Mouse (Mus musculus) forebrain, postnatal 0 days (tissue): Measurements from ENCODE around the gene Ildr1. TPM values are rescaled to one million over a fixed set of nuclear protein-coding genes. Genes with fewer than 3 reads are reported as not detected.

Source experiments
- ATAC-seq: fragments of 200-750 bp; cut with Nextera tagmentation; 2 replicates; pipeline ENCODE4 v1.8.0; 2017; ENCODE audit warnings: mild to moderate bottlenecking, moderate library complexity
- DNase-seq: peaks from one replicate; pipeline ENCODE4 v3.0.0-alpha.2; 2015
- H3K27ac ChIP-seq: fragments of 300-500 bp; sonication (generic); 2 replicates; pipeline ENCODE4 v1.5.1; 2014; ENCODE audit warnings: low read depth, mild to moderate bottlenecking, antibody characterized with exemption, low read length, moderate library complexity, mixed read lengths
- H3K27me3 ChIP-seq: fragments of 300-500 bp; sonication (generic); 2 replicates; pipeline ENCODE4 v1.6.1; 2014; ENCODE audit warnings: mild to moderate bottlenecking, low read length, mixed read lengths; ENCODE audit not compliant: insufficient read depth
- H3K36me3 ChIP-seq: fragments of 300-500 bp; sonication (generic); 2 replicates; pipeline ENCODE4 v1.6.1; 2014; ENCODE audit warnings: mild to moderate bottlenecking, moderate library complexity; ENCODE audit not compliant: insufficient read depth
- H3K4me1 ChIP-seq: fragments of 300-500 bp; sonication (generic); 2 replicates; pipeline ENCODE4 v1.6.1; 2014; ENCODE audit warnings: antibody characterized with exemption; ENCODE audit not compliant: insufficient read depth
- H3K4me2 ChIP-seq: fragments of 300-500 bp; sonication (generic); 2 replicates; pipeline ENCODE4 v1.6.1; 2014; ENCODE audit warnings: low read depth, mild to moderate bottlenecking, moderate library complexity
- H3K4me3 ChIP-seq: fragments of 300-500 bp; sonication (generic); 2 replicates; pipeline ENCODE4 v1.5.1; 2014; ENCODE audit warnings: low read depth, low read length, mixed read lengths
- H3K9ac ChIP-seq: fragments of 300-500 bp; sonication (generic); 2 replicates; pipeline ENCODE4 v1.6.1; 2014; ENCODE audit warnings: mild to moderate bottlenecking
- H3K9me3 ChIP-seq: fragments of 300-500 bp; sonication (generic); 2 replicates; pipeline ENCODE4 v1.6.1; 2016; ENCODE audit warnings: low read length
- CTCF ChIP-seq: sonication (generic); IDR thresholded peaks from 2 replicates; pipeline ENCODE4 v1.5.1; 2016; ENCODE audit warnings: antibody characterized with exemption, control low read depth, low read depth
- whole genome bisulfite sequencing: fragments of 180-500 bp; shearing (Covaris S2); extraction: QIAGEN DNeasy Blood & Tissue Kit; methylation state at CpG from one replicate; pipeline ENCODE4 v1.1.7; 2014; 5-methylcytosine and 5-hydroxymethylcytosine counted together
- polyA plus RNA-seq: library from polyadenylated mRNA; unstranded; fragments of >200 nt; fragmentation: Nextera tagmentation; extraction: Ambion mirVana; gene quantifications from 2 replicates; pipeline ENCODE4 v1.2.1, GENCODE M21; 2015
- total RNA-seq: library from RNA; depleted of rRNA; stranded (reverse); fragments of >200 nt; gene quantifications from 2 replicates; pipeline ENCODE4 v1.2.3, GENCODE M21; 2014; rRNA removed

The Ildr1 gene
- 0.31 and 0.76 TPM in 2 replicates for total RNA-seq
- 0.43 and 1.1 TPM in 2 replicates for polyA plus RNA-seq

DNA sequence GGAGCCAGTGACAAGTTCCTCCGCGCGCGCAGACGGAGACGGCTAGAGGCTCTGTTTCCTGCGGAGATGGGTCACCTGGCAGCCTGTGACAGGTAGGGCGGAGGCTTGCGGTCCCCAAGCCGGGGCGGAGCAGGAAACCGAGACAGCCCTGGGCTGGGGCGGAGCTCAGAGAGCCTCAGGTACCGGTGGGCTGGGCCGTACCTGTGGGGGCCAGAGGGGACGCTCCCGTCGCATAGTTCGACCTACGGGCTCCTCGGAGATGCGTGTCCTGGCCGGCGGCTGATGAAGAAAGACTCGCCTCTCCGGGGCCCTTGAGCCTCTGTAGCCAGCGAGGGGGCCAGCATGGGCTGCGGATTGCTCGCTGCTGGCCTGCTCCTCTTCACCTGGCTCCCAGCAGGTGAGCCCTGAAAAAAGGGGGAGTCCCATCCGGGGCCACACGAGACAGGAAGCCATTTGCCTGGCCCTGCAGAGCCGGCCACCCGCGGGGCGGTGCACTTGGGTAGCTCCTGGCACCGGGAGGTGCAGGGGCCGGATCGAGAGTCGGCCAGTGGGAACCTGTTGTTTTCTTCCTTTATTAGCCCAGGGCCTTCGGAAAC, at the start of gene Ildr1:
Ildr1 (plus strand) TSS at position 161 of the 596 bp plus-strand sequence.
- no peak for DNase-seq
- Histone ChIP-seq H3K4me3 (peak within 1 kb of the TSS; percentile 38), H3K27me3 (0 out of 2 replicates have a peak, but pooled peaks cover 5% of the 10 kb centered on the region), H3K36me3 (no peaks in the 10 kb centered on the region), H3K4me2 (peak within 1 kb of the TSS; percentile 70), H3K4me1 (peaks cover 7% of the 10 kb centered on the region; the same call in 1 of the 2 replicates), H3K9ac (peak within 1 kb of the TSS; percentile 41), H3K27ac (no peak within 1 kb of the TSS), H3K9me3 (no peaks in the 10 kb centered on the region)
- no peak for TF ChIP-seq CTCF
- ATAC-seq, result 0 out of 2 replicates have a peak, but pooled peaks have one; percentile 34
- 3% methylated on average over 40 of the region's 40 CpGs for WGBS

DNA sequence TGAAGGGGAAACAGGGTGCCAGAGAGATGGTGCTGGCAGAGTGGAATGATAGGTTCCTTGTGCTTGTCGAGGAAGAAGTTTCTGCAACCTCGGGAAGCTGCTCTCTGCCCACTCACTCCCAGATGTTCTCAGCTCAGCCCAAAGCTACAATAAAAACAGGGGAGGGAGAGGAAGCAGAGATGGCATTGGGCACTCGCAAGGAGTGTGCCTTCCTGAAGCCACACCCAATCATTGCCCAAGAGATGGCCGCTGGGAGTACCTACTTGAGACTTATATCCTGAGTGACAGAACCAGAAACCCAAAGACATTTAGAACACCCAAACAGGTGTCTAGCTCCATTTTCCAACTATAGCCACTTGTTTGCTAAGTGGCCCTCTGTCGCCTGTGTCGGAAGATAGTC, 48.7 kb upstream of the Ildr1 start:
- H3K4me1 ChIP-seq, result no peaks in the 10 kb centered on the region
- H3K36me3 ChIP-seq, result no peaks in the 10 kb centered on the region
- DNase-seq (no peak), ATAC-seq (no peak)
- H3K27ac ChIP-seq, result no peak overlapping the region
- H3K27me3 ChIP-seq, result no peaks in the 10 kb centered on the region
- 89% methylated on average over 6 of the region's 6 CpGs for WGBS
- H3K9me3 ChIP-seq, result no peaks in the 10 kb centered on the region
- H3K4me3 ChIP-seq, result no peak overlapping the region
- H3K4me2 ChIP-seq, result no peak overlapping the region
- H3K9ac ChIP-seq, result no peak overlapping the region
- TF ChIP-seq CTCF, result no peak

DNA sequence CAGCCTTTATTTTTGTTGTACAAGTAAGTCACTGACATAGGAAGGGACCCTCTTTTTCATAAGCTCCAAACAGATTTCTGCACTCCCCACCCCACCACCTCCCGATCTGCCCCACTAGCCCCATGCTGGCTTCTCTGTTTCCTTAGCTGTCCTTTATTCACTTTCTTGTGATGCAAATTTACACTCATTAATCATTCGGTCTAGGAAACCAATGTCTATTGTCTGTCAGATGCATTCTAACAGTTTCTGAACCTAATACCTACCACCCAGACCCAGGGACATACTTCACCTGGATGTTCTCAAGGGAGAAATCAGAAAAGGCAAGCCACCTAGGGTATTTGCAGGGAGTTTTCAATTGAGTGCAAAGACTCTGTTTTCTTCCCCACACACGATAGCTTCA, 44.5 kb upstream of the Ildr1 start:
- DNase-seq, result no peak
- ATAC-seq, result no peak
- 16% methylated on average over 3 of the region's 3 CpGs for WGBS
- Histone ChIP-seq H3K9me3 (no peaks in the 10 kb centered on the region), H3K4me3 (no peak overlapping the region), H3K36me3 (no peaks in the 10 kb centered on the region), H3K27ac (no peak overlapping the region), H3K4me1 (no peaks in the 10 kb centered on the region), H3K4me2 (no peak overlapping the region), H3K9ac (no peak overlapping the region), H3K27me3 (no peaks in the 10 kb centered on the region)
- TF ChIP-seq CTCF, result no peak

DNA sequence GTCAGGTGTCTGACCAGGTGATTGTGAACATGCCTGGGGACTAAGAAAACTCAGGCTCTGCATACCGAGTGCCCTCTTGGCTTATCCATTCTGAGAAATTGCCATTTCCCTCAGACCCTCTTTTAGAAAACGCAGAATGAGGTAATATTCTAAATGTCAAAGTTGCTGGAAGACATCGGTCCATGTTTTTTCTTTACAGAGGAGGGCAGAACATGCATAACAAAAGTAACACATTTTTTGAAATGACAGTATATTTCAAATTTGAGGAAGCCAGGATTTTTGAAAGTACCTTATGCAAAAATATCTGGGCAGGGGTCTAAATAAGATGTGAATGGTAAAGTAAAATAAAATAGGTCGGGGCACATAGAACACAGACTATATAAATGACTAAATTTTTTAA, 43.3 kb upstream of the Ildr1 start:
- no peak overlapping the region for H3K4me3 ChIP-seq
- DNase-seq (no peak), ATAC-seq (no peak)
- no peak overlapping the region for H3K27ac ChIP-seq
- H3K27me3 ChIP-seq, result no peaks in the 10 kb centered on the region
- H3K9me3 ChIP-seq, result no peaks in the 10 kb centered on the region
- H3K36me3 ChIP-seq, result no peaks in the 10 kb centered on the region
- TF ChIP-seq CTCF, result no peak
- 89% methylated on average over 4 of the region's 4 CpGs for WGBS
- H3K4me1 ChIP-seq, result no peaks in the 10 kb centered on the region
- H3K4me2 ChIP-seq, result no peak overlapping the region
- no peak overlapping the region for H3K9ac ChIP-seq

DNA sequence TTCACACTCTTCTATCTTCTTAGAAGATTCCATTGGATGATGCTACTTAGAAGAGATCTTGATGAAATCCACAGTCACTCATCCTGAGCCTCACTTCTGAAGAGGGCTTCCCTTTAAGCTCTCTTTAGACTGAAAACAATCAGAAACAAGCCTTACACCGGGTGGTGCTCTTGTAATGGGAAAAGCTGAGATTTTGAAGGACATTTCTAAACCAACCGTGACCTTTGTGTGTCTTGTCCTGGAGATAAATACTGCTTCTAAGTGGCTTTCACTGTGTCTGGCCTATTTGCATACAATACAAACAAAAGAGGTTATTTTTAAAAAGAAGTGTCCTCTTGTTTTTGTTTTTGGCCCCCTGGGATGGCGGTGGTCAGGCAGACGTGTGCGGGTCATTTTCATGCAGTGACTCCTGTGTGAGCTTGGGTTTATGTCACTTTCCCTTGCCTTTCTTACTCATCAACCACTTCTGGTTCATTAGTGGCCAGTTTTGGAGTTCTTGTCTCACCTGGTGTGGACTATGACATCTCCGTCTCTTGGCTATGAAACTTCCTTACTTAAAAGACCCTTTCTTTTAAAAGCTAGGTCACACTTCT, 42.5 kb upstream of the Ildr1 start:
- WGBS, result 61% methylated on average over 6 of the region's 6 CpGs
- Histone ChIP-seq H3K4me2 (no peak overlapping the region), H3K4me1 (no peaks in the 10 kb centered on the region), H3K36me3 (no peaks in the 10 kb centered on the region), H3K4me3 (no peak overlapping the region), H3K9ac (no peak overlapping the region), H3K9me3 (no peaks in the 10 kb centered on the region), H3K27ac (no peak overlapping the region), H3K27me3 (no peaks in the 10 kb centered on the region)
- no peak for TF ChIP-seq CTCF
- ATAC-seq (no peak), DNase-seq (no peak)

GRCm38 (mm10) chr16:36655199-36655598, 38.6 kb upstream of the Ildr1 start:
- ATAC-seq, result no peak
- no peaks in the 10 kb centered on the region for H3K4me1 ChIP-seq
- no peak overlapping the region for H3K4me2 ChIP-seq
- TF ChIP-seq CTCF, result no peak
- H3K9me3 ChIP-seq, result no peaks in the 10 kb centered on the region
- H3K36me3 ChIP-seq, result no peaks in the 10 kb centered on the region
- H3K27me3 ChIP-seq, result no peaks in the 10 kb centered on the region
- H3K27ac ChIP-seq, result no peak overlapping the region
- no peak for DNase-seq
- no peak overlapping the region for H3K4me3 ChIP-seq
- 94% methylated on average over 1 of the region's 1 CpGs for WGBS
- no peak overlapping the region for H3K9ac ChIP-seq

GRCm38 (mm10) chr16:36655910-36656309, 37.9 kb upstream of the Ildr1 start:
- no peaks in the 10 kb centered on the region for H3K27me3 ChIP-seq
- no peak overlapping the region for H3K4me3 ChIP-seq
- H3K9me3 ChIP-seq, result no peaks in the 10 kb centered on the region
- H3K9ac ChIP-seq, result no peak overlapping the region
- no peak for TF ChIP-seq CTCF
- WGBS, result 87% methylated on average over 4 of the region's 4 CpGs
- H3K4me2 ChIP-seq, result no peak overlapping the region
- DNase-seq (no peak), ATAC-seq (no peak)
- no peak overlapping the region for H3K27ac ChIP-seq
- no peaks in the 10 kb centered on the region for H3K36me3 ChIP-seq
- H3K4me1 ChIP-seq, result no peaks in the 10 kb centered on the region
